Mouse (Mus musculus) heart, embryonic 14.5 days (tissue): Measurements from ENCODE around the gene Tmem117. TPM values are rescaled to one million over a fixed set of nuclear protein-coding genes. Genes with fewer than 3 reads are reported as not detected.

Experiments
- ATAC-seq: fragments of 200-750 bp; cut with Nextera tagmentation; 2 replicates; pipeline ENCODE4 v1.8.0; 2017; ENCODE audit warnings: low read depth, moderate TSS enrichment; ENCODE audit not compliant: insufficient number of reproducible peaks, insufficient read depth, low FRiP score
- H3K27ac ChIP-seq, 2 experiments: fragments of 200-500 bp in 1 of 2; fragments of 300-500 bp in 1 of 2; sonication (generic) in 1 of 2; replicated peaks in 1 of 2; 2 replicates each; pipeline ENCODE4 v1.5.1; 2012 to 2014; ENCODE audit warnings: low read depth in 2 of 2, low read length in 2 of 2, control low read depth in 1 of 2, mild to moderate bottlenecking in 1 of 2, mixed read lengths in 1 of 2; ENCODE audit not compliant: control insufficient read depth in 1 of 2, insufficient read depth in 1 of 2
- H3K27me3 ChIP-seq: fragments of 300-500 bp; sonication (generic); 2 replicates; pipeline ENCODE4 v1.6.1; 2014; ENCODE audit warnings: mild to moderate bottlenecking, low read length, control low read depth; ENCODE audit not compliant: control insufficient read depth, insufficient read depth
- H3K36me3 ChIP-seq: fragments of 300-500 bp; sonication (generic); 2 replicates; pipeline ENCODE4 v1.6.1; 2014; ENCODE audit warnings: mild to moderate bottlenecking, control low read depth, low read length, mixed read lengths; ENCODE audit not compliant: control insufficient read depth, insufficient read depth
- H3K4me1 ChIP-seq, 2 experiments: fragments of 200-500 bp in 1 of 2; fragments of 300-500 bp in 1 of 2; sonication (generic) in 1 of 2; 2 replicates each; pipeline ENCODE4 v1.6.1; 2012 to 2014; ENCODE audit warnings: low read length in 2 of 2, control low read depth in 1 of 2, mixed read lengths in 1 of 2; ENCODE audit not compliant: control insufficient read depth in 2 of 2, insufficient read depth in 2 of 2
- H3K4me2 ChIP-seq: fragments of 300-500 bp; sonication (generic); 2 replicates; pipeline ENCODE4 v1.6.1; 2014; ENCODE audit warnings: mild to moderate bottlenecking, low read length
- H3K4me3 ChIP-seq, 2 experiments: fragments of 200-500 bp in 1 of 2; fragments of 300-500 bp in 1 of 2; sonication (generic) in 1 of 2; 2 replicates each; pipeline ENCODE4 v1.5.1; 2012 to 2014; ENCODE audit warnings: low read length in 2 of 2, mild to moderate bottlenecking in 2 of 2, control low read depth in 1 of 2, low read depth in 1 of 2, moderate library complexity in 1 of 2; ENCODE audit not compliant: control insufficient read depth in 1 of 2, insufficient read depth in 1 of 2
- H3K9ac ChIP-seq: fragments of 300-500 bp; sonication (generic); 2 replicates; pipeline ENCODE4 v1.6.1; 2014; ENCODE audit warnings: mild to moderate bottlenecking, low read length
- H3K9me3 ChIP-seq: fragments of 300-500 bp; sonication (generic); 2 replicates; pipeline ENCODE4 v1.6.1; 2016; ENCODE audit warnings: low read length, control low read depth; ENCODE audit not compliant: control insufficient read depth
- WGBS: fragments of 180-500 bp; shearing (Covaris S2); extraction: QIAGEN DNeasy Blood & Tissue Kit; methylation state at CpG from one replicate; pipeline ENCODE4 v1.1.7; 2014; 5-methylcytosine and 5-hydroxymethylcytosine counted together
- polyA plus RNA-seq: library from polyadenylated mRNA; unstranded; fragments of >200 nt; fragmentation: Nextera tagmentation; extraction: Ambion mirVana; gene quantifications from 2 replicates; pipeline ENCODE4 v1.2.1, GENCODE M21; 2014

The Tmem117 gene
- polyA plus RNA-seq, 1 experiment from 2014 or later, result 2.0 TPM

- no peaks in the 10 kb centered on the region for H3K27me3 ChIP-seq
- no peaks in the 10 kb centered on the region for H3K4me1 ChIP-seq
- no peaks in the 10 kb centered on the region for H3K36me3 ChIP-seq
- no peak overlapping the region for H3K4me2 ChIP-seq
- no peak overlapping the region for H3K27ac ChIP-seq
- WGBS, result 76% methylated on average over 5 of the region's 5 CpGs
- no peak overlapping the region for H3K4me3 ChIP-seq
- H3K9ac ChIP-seq, result no peak overlapping the region
- no peak for ATAC-seq
- no peaks in the 10 kb centered on the region for H3K9me3 ChIP-seq
Measured at GRCm38 (mm10) chr15:95029487-95029875, 400.4 kb downstream of the Tmem117 start.

- Histone ChIP-seq H3K27me3 (no peaks in the 10 kb centered on the region), H3K9ac (no peak overlapping the region), H3K9me3 (no peaks in the 10 kb centered on the region), H3K27ac (no peak overlapping the region), H3K36me3 (no peaks in the 10 kb centered on the region), H3K4me2 (no peak overlapping the region), H3K4me1 (no peaks in the 10 kb centered on the region), H3K4me3 (no peak overlapping the region)
- no peak for ATAC-seq
- 74% methylated on average over 9 of the region's 9 CpGs for whole genome bisulfite sequencing
Measured at GRCm38 (mm10) chr15:95042437-95042836, 413.4 kb downstream of the Tmem117 start.

GRCm38 (mm10) chr15:95044011-95044410 lies 415.0 kb downstream of the Tmem117 start:
- H3K4me3 ChIP-seq, result no peak overlapping the region
- no peaks in the 10 kb centered on the region for H3K9me3 ChIP-seq
- no peak overlapping the region for H3K27ac ChIP-seq
- 82% methylated on average over 8 of the region's 8 CpGs for WGBS
- no peak for ATAC-seq
- no peaks in the 10 kb centered on the region for H3K4me1 ChIP-seq
- H3K36me3 ChIP-seq, result no peaks in the 10 kb centered on the region
- no peak overlapping the region for H3K4me2 ChIP-seq
- H3K27me3 ChIP-seq, result no peaks in the 10 kb centered on the region
- H3K9ac ChIP-seq, result no peak overlapping the region

- no peak for ATAC-seq
- H3K4me2 ChIP-seq, result no peak overlapping the region
- H3K4me1 ChIP-seq, result no peaks in the 10 kb centered on the region
- no peaks in the 10 kb centered on the region for H3K36me3 ChIP-seq
- 89% methylated on average over 2 of the region's 2 CpGs for WGBS
- no peak overlapping the region for H3K4me3 ChIP-seq
- no peaks in the 10 kb centered on the region for H3K27me3 ChIP-seq
- no peak overlapping the region for H3K27ac ChIP-seq
- H3K9ac ChIP-seq, result no peak overlapping the region
- no peaks in the 10 kb centered on the region for H3K9me3 ChIP-seq
Measured at GRCm38 (mm10) chr15:95047486-95047885, 418.5 kb downstream of the Tmem117 start.

- Histone ChIP-seq H3K27ac (no peak overlapping the region), H3K36me3 (no peaks in the 10 kb centered on the region), H3K27me3 (no peaks in the 10 kb centered on the region), H3K4me3 (no peak overlapping the region), H3K9me3 (no peaks in the 10 kb centered on the region), H3K4me1 (no peaks in the 10 kb centered on the region), H3K4me2 (no peak overlapping the region), H3K9ac (no peak overlapping the region)
- 72% methylated on average over 6 of the region's 6 CpGs for WGBS
- ATAC-seq, result no peak
Measured at GRCm38 (mm10) chr15:95049171-95049729, 420.2 kb downstream of the Tmem117 start.

- peaks cover 4% of the 10 kb centered on the region for H3K9me3 ChIP-seq
- H3K4me3 ChIP-seq, result no peak overlapping the region
- H3K4me2 ChIP-seq, result no peak overlapping the region
- H3K36me3 ChIP-seq, result no peaks in the 10 kb centered on the region
- no peak overlapping the region for H3K27ac ChIP-seq
- no peaks in the 10 kb centered on the region for H3K27me3 ChIP-seq
- ATAC-seq, result no peak
- 82% methylated on average over 8 of the region's 8 CpGs for WGBS
- no peak overlapping the region for H3K9ac ChIP-seq
- H3K4me1 ChIP-seq, result no peaks in the 10 kb centered on the region
Measured at GRCm38 (mm10) chr15:95055081-95055650, 426.1 kb downstream of the Tmem117 start.

GRCm38 (mm10) chr15:95068023-95068422 lies 439.0 kb downstream of the Tmem117 start:
- Histone ChIP-seq H3K27me3 (no peaks in the 10 kb centered on the region), H3K4me1 (no peaks in the 10 kb centered on the region), H3K9ac (no peak overlapping the region), H3K27ac (no peak overlapping the region), H3K4me2 (no peak overlapping the region), H3K9me3 (no peaks in the 10 kb centered on the region), H3K36me3 (no peaks in the 10 kb centered on the region), H3K4me3 (no peak overlapping the region)
- no peak for ATAC-seq
- WGBS, result 71% methylated on average over 1 of the region's 1 CpGs

GRCm38 (mm10) chr15:95068799-95069198 lies 439.8 kb downstream of the Tmem117 start:
- Histone ChIP-seq H3K9ac (no peak overlapping the region), H3K4me3 (no peak overlapping the region), H3K4me2 (no peak overlapping the region), H3K4me1 (no peaks in the 10 kb centered on the region), H3K9me3 (no peaks in the 10 kb centered on the region), H3K27ac (no peak overlapping the region), H3K27me3 (no peaks in the 10 kb centered on the region), H3K36me3 (no peaks in the 10 kb centered on the region)
- WGBS, result 68% methylated on average over 1 of the region's 1 CpGs
- ATAC-seq, result no peak
